7 mouse cellular contexts compared by ENCODE assay signal in genomic region chr7:109968924-109969450, GRCm38 (mm10). TPM values are rescaled to one million over a fixed set of nuclear protein-coding genes. Genes with fewer than 3 reads are reported as not detected.
DNase-seq lines count a peak whose midpoint lies in the region; ATAC-seq lines count a peak whose summit lies in the region.

No protein-coding gene starts in this region.

- H3K9me3 ChIP-seq in liver, embryonic 16.5 days (replicated peaks; ENCODE audit: control insufficient read depth, low read length): no peaks in the 10 kb centered on the region
- no peaks in the 10 kb centered on the region for H3K9me3 ChIP-seq in liver, embryonic 12.5 days (replicated peaks)
- H3K9me3 ChIP-seq in embryonic facial prominence, embryonic 13.5 days: no peaks in the 10 kb centered on the region
- H3K9me3 ChIP-seq in intestine, embryonic 14.5 days (ENCODE audit: control insufficient read depth, low read length): no peaks in the 10 kb centered on the region

- no peak overlapping the region for H3K4me2 ChIP-seq in liver, embryonic 16.5 days (ENCODE audit: low read depth, low read length)
- no peak overlapping the region for H3K4me2 ChIP-seq in liver, embryonic 12.5 days
- peak overlapping the region; percentile 14; the same call in 1 of the 2 replicates for H3K4me2 ChIP-seq in embryonic facial prominence, embryonic 13.5 days
- H3K4me2 ChIP-seq in intestine, embryonic 14.5 days (ENCODE audit: low read length): no peak overlapping the region

- no peak overlapping the region for H3K27ac ChIP-seq in liver, embryonic 16.5 days (ENCODE audit: low read length)
- no peak overlapping the region for H3K27ac ChIP-seq in liver, embryonic 12.5 days
- H3K27ac ChIP-seq in embryonic facial prominence, embryonic 13.5 days: peak overlapping the region; percentile 82
- H3K27ac ChIP-seq in intestine, embryonic 14.5 days (ENCODE audit: low read depth): peak overlapping the region; percentile 67; the same call in 1 of the 2 replicates

- no peak overlapping the region for H3K4me3 ChIP-seq in liver, embryonic 16.5 days (ENCODE audit: low read depth, low read length)
- no peak overlapping the region for H3K4me3 ChIP-seq in liver, embryonic 12.5 days
- no peak overlapping the region for H3K4me3 ChIP-seq in embryonic facial prominence, embryonic 13.5 days
- no peak overlapping the region for H3K4me3 ChIP-seq in intestine, embryonic 14.5 days (ENCODE audit: low read depth, low read length)

- no peaks in the 10 kb centered on the region for H3K4me1 ChIP-seq in liver, embryonic 16.5 days (ENCODE audit: control insufficient read depth, low read depth, low read length)
- H3K4me1 ChIP-seq in liver, embryonic 12.5 days: no peaks in the 10 kb centered on the region; the same call in 1 of the 2 replicates
- H3K4me1 ChIP-seq in embryonic facial prominence, embryonic 13.5 days: peaks cover 12% of the 10 kb centered on the region
- peaks cover 13% of the 10 kb centered on the region for H3K4me1 ChIP-seq in intestine, embryonic 14.5 days (replicated peaks; ENCODE audit: control insufficient read depth, insufficient read depth, low read length)

- no CpG with 5 or more reads among the region's 2 CpGs for WGBS in liver, embryonic 16.5 days (ENCODE audit: insufficient replicate concordance)
- no CpG with 5 or more reads among the region's 2 CpGs for WGBS in liver, embryonic 12.5 days (ENCODE audit: insufficient replicate concordance)
- no CpG with 5 or more reads among the region's 2 CpGs for WGBS in embryonic facial prominence, embryonic 13.5 days
- 6% methylated on average over 2 of the region's 2 CpGs for WGBS in intestine, embryonic 14.5 days

- no peak overlapping the region for H3K9ac ChIP-seq in liver, embryonic 16.5 days (ENCODE audit: low read depth, low read length)
- H3K9ac ChIP-seq in liver, embryonic 12.5 days: no peak overlapping the region
- no peak overlapping the region for H3K9ac ChIP-seq in embryonic facial prominence, embryonic 13.5 days
- no peak overlapping the region for H3K9ac ChIP-seq in intestine, embryonic 14.5 days (ENCODE audit: low read length)

- H3K36me3 ChIP-seq in liver, embryonic 16.5 days (ENCODE audit: control insufficient read depth, insufficient read depth): peaks cover 3% of the 10 kb centered on the region; the same call in 1 of the 2 replicates
- peaks cover 7% of the 10 kb centered on the region for H3K36me3 ChIP-seq in liver, embryonic 12.5 days
- peaks cover 6% of the 10 kb centered on the region; the same call in 1 of the 2 replicates for H3K36me3 ChIP-seq in embryonic facial prominence, embryonic 13.5 days
- peaks cover 8% of the 10 kb centered on the region for H3K36me3 ChIP-seq in intestine, embryonic 14.5 days (ENCODE audit: control insufficient read depth, insufficient read depth, low read length)

- peak; percentile 35 for ATAC-seq in liver, embryonic 16.5 days (ENCODE audit: low read depth)
- no peak for ATAC-seq in liver, embryonic 12.5 days
- ATAC-seq in cerebellum, adult (ENCODE audit: insufficient number of reproducible peaks, low FRiP score, low TSS enrichment): peak; percentile 74
- ATAC-seq in embryonic facial prominence, embryonic 13.5 days (ENCODE audit: insufficient number of reproducible peaks, insufficient read depth, low FRiP score, low TSS enrichment, low read depth): peak; percentile 79
- peak; percentile 82 for ATAC-seq in intestine, embryonic 14.5 days (replicated peaks; ENCODE audit: low FRiP score, low TSS enrichment, low read depth)

- H3K27me3 ChIP-seq in liver, embryonic 16.5 days (ENCODE audit: control insufficient read depth, insufficient read depth, low read depth, low read length): no peaks in the 10 kb centered on the region
- no peaks in the 10 kb centered on the region for H3K27me3 ChIP-seq in liver, embryonic 12.5 days (replicated peaks)
- no peaks in the 10 kb centered on the region for H3K27me3 ChIP-seq in embryonic facial prominence, embryonic 13.5 days
- H3K27me3 ChIP-seq in intestine, embryonic 14.5 days (replicated peaks; ENCODE audit: control insufficient read depth, insufficient read depth, low read length): no peaks in the 10 kb centered on the region

- DNase-seq in intestine, embryonic 14.5 days (ENCODE audit: low spot score): peak; percentile 61
- peak; percentile 72 for DNase-seq in mesoderm, embryonic 11.5 days (ENCODE audit: low read depth, low spot score)
- no peak for DNase-seq in ovary, postnatal 36 days (ENCODE audit: low spot score)

RNA-seq across cellular contexts. Expression of gene Dennd5a, which starts 8.7 kb away (rescaled TPM):
- 5.9 and 7.0 TPM in 2 replicates for polyA plus RNA-seq in liver, embryonic 16.5 days (2015; fragmentation: Nextera tagmentation; extraction: Ambion mirVana)
- 13.3 and 14.8 TPM in 2 replicates for polyA plus RNA-seq in liver, embryonic 12.5 days (2016; fragmentation: Nextera tagmentation; extraction: Ambion mirVana)
- polyA plus RNA-seq in embryonic facial prominence, embryonic 13.5 days (2015; fragmentation: Nextera tagmentation; extraction: Ambion mirVana): 38.0 and 44.3 TPM in 2 replicates
- 42.6 and 46.6 TPM in 2 replicates for polyA plus RNA-seq in intestine, embryonic 14.5 days (2014; fragmentation: Nextera tagmentation; extraction: Ambion mirVana)

RNA-seq across cellular contexts. Expression of gene Tmem41b, which starts 17.7 kb away (rescaled TPM):
- 25.0 and 26.4 TPM in 2 replicates for polyA plus RNA-seq in liver, embryonic 16.5 days (2015; fragmentation: Nextera tagmentation; extraction: Ambion mirVana)
- 47.3 and 47.4 TPM in 2 replicates for polyA plus RNA-seq in liver, embryonic 12.5 days (2016; fragmentation: Nextera tagmentation; extraction: Ambion mirVana)
- 73.4 and 74.6 TPM in 2 replicates for polyA plus RNA-seq in embryonic facial prominence, embryonic 13.5 days (2015; fragmentation: Nextera tagmentation; extraction: Ambion mirVana)
- polyA plus RNA-seq in intestine, embryonic 14.5 days (2014; fragmentation: Nextera tagmentation; extraction: Ambion mirVana): 61.9 and 62.1 TPM in 2 replicates

RNA-seq across cellular contexts. Expression of gene Ipo7, which starts 49.1 kb away (rescaled TPM):
- polyA plus RNA-seq in liver, embryonic 16.5 days (2015; fragmentation: Nextera tagmentation; extraction: Ambion mirVana): 18.8 and 21.2 TPM in 2 replicates
- 35.8 and 35.9 TPM in 2 replicates for polyA plus RNA-seq in liver, embryonic 12.5 days (2016; fragmentation: Nextera tagmentation; extraction: Ambion mirVana)
- 43.5 and 44.9 TPM in 2 replicates for polyA plus RNA-seq in embryonic facial prominence, embryonic 13.5 days (2015; fragmentation: Nextera tagmentation; extraction: Ambion mirVana)
- 18.5 and 20.8 TPM in 2 replicates for polyA plus RNA-seq in intestine, embryonic 14.5 days (2014; fragmentation: Nextera tagmentation; extraction: Ambion mirVana)

Comparison
In these comparisons a context has a peak if more than half of its experiments do, and no peak if none do; other contexts are left out.
1. H3K27ac ChIP-seq: peak in embryonic facial prominence, embryonic 13.5 days (single experiment) and intestine, embryonic 14.5 days (single experiment); none in liver, embryonic 16.5 days (single experiment) and liver, embryonic 12.5 days (single experiment).